23 mouse cellular contexts compared by ENCODE assay signal in the genomic region with DNA sequence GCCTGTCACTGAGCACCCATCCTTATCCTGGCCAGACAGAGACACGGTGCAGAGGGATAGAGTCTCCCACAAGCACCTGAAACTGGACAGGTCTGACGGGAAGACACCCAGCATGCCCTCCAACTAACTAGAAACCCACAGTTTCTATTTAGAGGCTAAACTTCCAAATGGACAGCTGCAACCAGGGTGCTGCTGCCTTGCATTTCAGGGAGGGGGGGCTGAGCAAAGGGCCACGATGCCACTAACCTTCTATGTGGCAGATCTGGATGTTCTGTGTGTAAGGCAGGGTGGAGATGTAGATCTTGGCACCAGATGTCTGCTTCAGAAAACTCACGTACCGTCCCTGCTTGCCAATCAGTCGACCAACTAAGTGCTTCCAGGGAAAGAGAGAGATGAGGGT. TPM values are rescaled to one million over a fixed set of nuclear protein-coding genes. Genes with fewer than 3 reads are reported as not detected.
DNase-seq lines count a peak whose midpoint lies in the region; ATAC-seq lines count a peak whose summit lies in the region.
"Had no signal": no experiment of that assay in that cellular context is flagged by ENCODE, and none has a peak within 500 bp of the region (broad histone marks: within the 10 kb centered on the region; RNA-seq: fewer than 3 reads in every experiment).

No protein-coding gene starts in this region.

- no peak for ATAC-seq in embryonic facial prominence, embryonic 14.5 days (ENCODE audit: low read depth)
- ATAC-seq in hindbrain, embryonic 14.5 days (ENCODE audit: low FRiP score): no peak
- ATAC-seq: activated CD4-positive, CD25-positive, alpha-beta regulatory T cell, adult 4 months; CD4-positive, CD25-positive, alpha-beta regulatory T cell, adult 4 months; forebrain, embryonic 13.5 days; forebrain, embryonic 15.5 days; forebrain, postnatal 0 days; Patski had no signal

- peaks cover 52% of the 10 kb centered on the region for H3K36me3 ChIP-seq in embryonic facial prominence, embryonic 14.5 days (ENCODE audit: control insufficient read depth, insufficient read depth, low read length)
- peaks cover 74% of the 10 kb centered on the region for H3K36me3 ChIP-seq in embryonic facial prominence, embryonic 10.5 days (replicated peaks)
- H3K36me3 ChIP-seq in hindbrain, embryonic 14.5 days (replicated peaks; ENCODE audit: control insufficient read depth, insufficient read depth): peaks cover 53% of the 10 kb centered on the region

- H3K4me1 ChIP-seq in embryonic facial prominence, embryonic 14.5 days (ENCODE audit: control insufficient read depth, insufficient read depth, low read length): no peaks in the 10 kb centered on the region
- peaks cover 18% of the 10 kb centered on the region for H3K4me1 ChIP-seq in embryonic facial prominence, embryonic 10.5 days
- H3K4me1 ChIP-seq in brown adipose tissue, adult 24 weeks (ENCODE audit: control insufficient read depth, insufficient read depth, insufficient read length, low read length): peaks cover 9% of the 10 kb centered on the region
- no peaks in the 10 kb centered on the region for H3K4me1 ChIP-seq in hindbrain, embryonic 14.5 days (replicated peaks; ENCODE audit: control insufficient read depth, insufficient read depth, low read length)

- no peaks in the 10 kb centered on the region for H3K27me3 ChIP-seq in embryonic facial prominence, embryonic 14.5 days (replicated peaks; ENCODE audit: control insufficient read depth, insufficient read depth, low read length)
- H3K27me3 ChIP-seq in embryonic facial prominence, embryonic 10.5 days (replicated peaks; ENCODE audit: low read depth, poor library complexity, severe bottlenecking): no peaks in the 10 kb centered on the region
- H3K27me3 ChIP-seq in hindbrain, embryonic 14.5 days (ENCODE audit: control insufficient read depth, insufficient read depth, low read length): no peaks in the 10 kb centered on the region
- H3K27me3 ChIP-seq: CH12.LX; embryonic facial prominence, embryonic 13.5 days; forebrain, embryonic 13.5 days; forebrain, embryonic 15.5 days; Patski had no signal

- no peak overlapping the region for H3K4me2 ChIP-seq in embryonic facial prominence, embryonic 14.5 days (ENCODE audit: low read depth, low read length)
- H3K4me2 ChIP-seq in hindbrain, embryonic 14.5 days (replicated peaks): no peak overlapping the region
- H3K4me2 ChIP-seq: embryonic facial prominence, embryonic 13.5 days; forebrain, embryonic 13.5 days; forebrain, embryonic 15.5 days had no signal

- no peaks in the 10 kb centered on the region for H3K9me3 ChIP-seq in embryonic facial prominence, embryonic 14.5 days (ENCODE audit: control insufficient read depth, low read length)
- H3K9me3 ChIP-seq in embryonic facial prominence, embryonic 10.5 days: no peaks in the 10 kb centered on the region
- H3K9me3 ChIP-seq in hindbrain, embryonic 14.5 days (ENCODE audit: control insufficient read depth, low read length): no peaks in the 10 kb centered on the region
- H3K9me3 ChIP-seq: embryonic facial prominence, embryonic 13.5 days; forebrain, embryonic 13.5 days; forebrain, embryonic 15.5 days; G1E had no signal

- H3K4me3 ChIP-seq in embryonic facial prominence, embryonic 14.5 days (ENCODE audit: low read depth, low read length): no peak overlapping the region
- no peak overlapping the region for H3K4me3 ChIP-seq in embryonic facial prominence, embryonic 10.5 days
- no peak overlapping the region for H3K4me3 ChIP-seq in brown adipose tissue, adult 24 weeks (ENCODE audit: insufficient read depth, low read depth, low read length)
- no peak overlapping the region for H3K4me3 ChIP-seq in hindbrain, embryonic 14.5 days (replicated peaks; ENCODE audit: low read length)
- H3K4me3 ChIP-seq: embryonic facial prominence, embryonic 13.5 days; forebrain, embryonic 13.5 days; forebrain, embryonic 15.5 days had no signal

- H3K9ac ChIP-seq in embryonic facial prominence, embryonic 14.5 days (ENCODE audit: low read depth, low read length): 0 out of 2 replicates have a peak overlapping the region, but pooled peaks have one; percentile 8
- H3K9ac ChIP-seq in hindbrain, embryonic 14.5 days: no peak overlapping the region
- H3K9ac ChIP-seq: embryonic facial prominence, embryonic 13.5 days; forebrain, embryonic 13.5 days; forebrain, embryonic 15.5 days; forebrain, postnatal 0 days had no signal

- H3K27ac ChIP-seq in embryonic facial prominence, embryonic 14.5 days (replicated peaks; ENCODE audit: low read depth, low read length): no peak overlapping the region
- no peak overlapping the region for H3K27ac ChIP-seq in embryonic facial prominence, embryonic 10.5 days (replicated peaks)
- H3K27ac ChIP-seq in brown adipose tissue, adult 24 weeks (replicated peaks; ENCODE audit: low read depth, low read length): peak overlapping the region; percentile 81
- H3K27ac ChIP-seq in hindbrain, embryonic 14.5 days: no peak overlapping the region
- H3K27ac ChIP-seq: embryonic facial prominence, embryonic 13.5 days; forebrain, embryonic 13.5 days; forebrain, embryonic 15.5 days had no signal

- WGBS in embryonic facial prominence, embryonic 14.5 days: 79% methylated on average over 6 of the region's 6 CpGs
- WGBS in embryonic facial prominence, embryonic 10.5 days: 93% methylated on average over 6 of the region's 6 CpGs
- WGBS in hindbrain, embryonic 14.5 days: 96% methylated on average over 6 of the region's 6 CpGs

- DNase-seq in embryonic facial prominence, embryonic 14.5 days (ENCODE audit: low spot score): no peak
- DNase-seq in embryonic facial prominence, embryonic 10.5 days (ENCODE audit: low spot score): no peak
- DNase-seq in gastrocnemius, postnatal 10 days: peak; percentile 1
- no peak for DNase-seq in gastrocnemius, postnatal 36 days
- no peak for DNase-seq in hindbrain, embryonic 14.5 days (ENCODE audit: low spot score)
- DNase-seq: adrenal gland, adult 8-10 months; adrenal gland, postnatal 36 days; B cell, adult 2 months; cerebellum, adult 11 months; cerebellum, adult 18-20 months; cerebellum, adult 9-10 months; cerebellum, postnatal 10 days; cerebellum, postnatal 25 days; forebrain, postnatal 0 days had no signal

- intact Hi-C loops in gastrocnemius, postnatal 36 days (cut with DNase I): no loop called here

RNA-seq across cellular contexts. Expression of gene Akap1, which starts 25.0 kb away (rescaled TPM):
- 22.2 and 28.2 TPM in 2 replicates for polyA plus RNA-seq in embryonic facial prominence, embryonic 14.5 days (2014; fragmentation: Nextera tagmentation; extraction: Ambion mirVana)
- polyA plus RNA-seq in embryonic facial prominence, embryonic 10.5 days (2016; fragmentation: Nextera tagmentation; extraction: Ambion mirVana): 16.9 and 17.1 TPM in 2 replicates
- total RNA-seq in gastrocnemius, postnatal 10 days (2021): 10 to 100 TPM; 66.9 to 77.5 TPM
- total RNA-seq in gastrocnemius, postnatal 36 days (2021): 10 to 100 TPM; 57.0 to 75.1 TPM
- polyA plus RNA-seq in brown adipose tissue, adult 24 weeks (2012; ENCODE audit: insufficient read depth, insufficient read length, missing spikeins): 102 and 114 TPM in 2 replicates
- polyA plus RNA-seq in hindbrain, embryonic 14.5 days (2014; fragmentation: Nextera tagmentation; extraction: Ambion mirVana): 26.0 and 26.6 TPM in 2 replicates
